Mouse (Mus musculus): ENCODE data around the gene Ptger4. TPM values are rescaled to one million over a fixed set of nuclear protein-coding genes. Genes with fewer than 3 reads are reported as not detected.

Gene Ptger4
- total RNA-seq (2015; ENCODE audit: low replicate concordance) (4.2 and 6.8 TPM in 2 replicates), total RNA-seq (2017; ENCODE audit: low replicate concordance) (5.5 and 5.8 TPM in 2 replicates)

DNA sequence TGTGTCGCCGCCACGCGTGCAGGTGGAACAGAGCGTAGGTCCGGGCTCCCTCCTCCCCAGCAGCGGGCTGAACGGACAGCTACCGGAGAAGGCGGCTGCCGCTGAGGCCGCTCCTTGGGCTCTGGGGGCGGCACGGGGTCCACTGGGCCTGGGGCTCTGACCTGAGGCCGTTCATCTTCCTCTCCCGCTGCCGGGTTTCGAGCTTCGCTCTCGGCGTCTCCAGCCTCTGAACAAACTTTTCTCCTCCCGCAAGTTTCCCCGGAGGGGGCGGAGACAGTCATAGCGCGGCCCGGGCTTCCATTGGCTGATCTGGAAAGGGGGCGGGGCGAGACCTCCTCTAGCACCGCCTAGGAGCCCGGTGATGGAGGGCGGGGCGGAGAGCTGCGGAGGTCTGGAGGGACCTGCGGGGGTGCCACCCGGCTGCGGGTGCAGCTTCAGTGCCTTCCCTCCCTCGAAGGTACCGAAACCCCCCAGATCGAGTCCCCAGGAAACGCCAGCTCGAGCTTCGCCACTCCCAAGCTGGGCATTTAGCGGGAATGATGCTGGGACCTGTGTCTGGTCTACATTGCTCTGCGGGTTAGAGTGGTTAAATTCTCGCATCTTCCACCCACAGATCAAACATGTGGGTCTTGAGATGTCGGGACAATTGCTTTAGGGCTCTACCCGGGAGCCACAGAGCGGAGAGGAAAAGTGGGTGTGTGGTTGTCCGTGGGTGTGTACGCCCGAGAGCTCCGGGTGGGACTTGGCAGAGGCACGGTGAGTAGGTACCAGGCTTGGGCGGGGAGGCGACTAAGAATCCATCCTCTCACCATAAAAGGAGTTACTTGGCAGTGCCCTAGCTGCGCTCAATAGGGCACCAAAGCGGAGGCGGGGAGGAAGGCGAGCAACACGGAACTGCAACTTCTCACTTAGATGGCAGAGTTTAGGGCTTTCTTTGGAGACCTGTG is at the start of gene Ptger4:
TSS of gene Ptger4 (minus strand) at position 229 of the 947 bp plus-strand sequence.
- ATAC-seq (replicated peaks; ENCODE audit: low FRiP score, poor library complexity, severe bottlenecking) = peak; percentile 82

DNA sequence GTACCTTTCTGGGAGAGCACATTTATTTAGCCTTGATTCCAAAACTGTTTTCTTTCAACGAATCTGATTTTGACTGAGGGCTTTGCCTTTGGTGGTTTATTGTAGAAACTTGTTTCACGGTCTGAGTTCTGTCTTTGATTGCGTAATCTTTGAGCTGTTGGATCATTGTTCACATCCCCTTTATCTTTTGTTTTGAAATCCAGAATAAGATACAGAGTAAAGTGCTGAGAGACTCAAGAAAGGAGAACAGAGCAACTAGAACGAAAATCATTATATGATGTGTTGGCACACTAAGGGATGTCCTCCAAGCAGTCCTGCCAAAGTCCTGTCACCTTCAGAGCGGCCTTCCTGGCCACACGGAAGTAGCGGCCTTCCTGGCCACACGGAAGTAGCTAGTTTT is 44.4 kb upstream of the Ptger4 start:
- no peak for ATAC-seq (replicated peaks; ENCODE audit: low FRiP score, poor library complexity, severe bottlenecking)

DNA sequence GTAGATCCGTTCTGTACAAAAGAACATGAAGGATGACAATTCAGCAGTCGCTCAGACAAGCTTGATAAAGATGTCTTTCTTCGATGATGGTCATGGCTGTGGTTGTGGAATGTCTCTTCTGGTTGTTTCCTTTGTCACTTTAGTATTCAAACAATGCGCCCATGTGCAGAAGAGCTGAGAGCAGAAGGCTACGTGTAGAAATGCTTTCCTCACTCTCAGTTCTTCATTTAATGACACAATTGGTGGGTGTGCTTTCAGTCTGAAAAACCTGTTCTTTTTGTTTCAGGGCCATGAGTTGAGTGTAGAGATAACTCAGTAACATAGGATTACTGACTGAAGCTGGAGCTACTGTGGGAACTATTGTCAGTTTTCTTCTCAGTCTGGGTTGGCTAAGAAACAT is 43.1 kb upstream of the Ptger4 start:
- ATAC-seq (replicated peaks; ENCODE audit: low FRiP score, poor library complexity, severe bottlenecking) = no peak

DNA sequence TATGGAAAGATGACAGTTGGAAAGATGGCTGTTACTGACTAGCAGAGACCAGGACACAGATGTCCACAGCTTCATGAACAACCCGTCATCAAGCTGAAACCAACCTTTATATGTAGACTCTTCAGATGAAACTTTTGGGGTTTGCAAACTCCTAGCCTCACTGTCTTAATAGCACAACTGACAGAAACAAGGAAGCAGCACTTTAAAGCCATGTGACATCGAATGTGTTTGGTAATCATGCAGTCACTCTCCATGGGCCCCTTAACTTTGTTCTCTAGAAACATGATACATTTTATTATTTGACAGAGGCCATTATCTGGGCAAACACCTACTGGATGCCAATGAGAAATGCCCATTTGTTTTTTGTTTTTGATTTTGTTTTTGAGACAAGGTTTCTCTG is 37.3 kb upstream of the Ptger4 start:
- ATAC-seq (replicated peaks; ENCODE audit: low FRiP score, poor library complexity, severe bottlenecking) = no peak

DNA sequence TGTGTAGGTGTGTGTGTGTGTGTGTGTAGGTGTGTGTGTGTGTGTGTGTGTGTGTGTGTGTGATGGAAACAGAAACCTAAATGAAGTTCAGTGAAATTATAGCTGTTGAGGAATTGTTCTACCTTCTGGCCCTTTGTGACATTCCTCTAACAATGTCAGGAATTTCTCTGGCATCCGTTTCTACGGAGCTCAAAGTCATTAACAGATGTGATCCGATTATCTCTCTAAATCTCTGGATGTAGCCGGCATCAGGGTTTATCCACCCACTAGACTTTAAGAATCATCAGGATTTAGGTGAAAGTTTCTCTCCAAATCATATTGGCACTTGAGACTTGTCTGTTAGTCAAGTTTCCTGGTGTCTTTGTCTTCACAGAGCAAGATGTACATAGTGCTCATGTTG is 35.8 kb upstream of the Ptger4 start:
- no peak for ATAC-seq (replicated peaks; ENCODE audit: low FRiP score, poor library complexity, severe bottlenecking)

DNA sequence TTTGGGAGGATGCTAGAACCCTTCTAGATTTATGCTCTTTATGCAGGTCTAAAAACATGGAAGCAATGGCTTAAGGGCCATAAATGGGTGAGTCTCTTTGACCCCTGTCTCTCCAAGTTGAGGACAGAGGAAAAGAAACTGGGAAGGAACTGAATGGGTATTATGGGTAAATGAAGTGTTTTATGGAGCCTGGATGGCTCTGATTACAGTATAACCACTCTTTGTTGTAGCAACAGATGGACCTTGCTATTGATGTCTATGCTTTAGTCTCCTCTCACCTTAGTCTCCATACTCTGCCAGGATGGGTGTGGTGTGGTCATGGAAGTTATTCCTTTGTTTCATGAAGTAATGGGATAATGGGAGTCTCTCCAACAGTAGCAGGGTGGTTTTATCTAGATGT is 34.5 kb upstream of the Ptger4 start:
- no peak for ATAC-seq (replicated peaks; ENCODE audit: low FRiP score, poor library complexity, severe bottlenecking)

DNA sequence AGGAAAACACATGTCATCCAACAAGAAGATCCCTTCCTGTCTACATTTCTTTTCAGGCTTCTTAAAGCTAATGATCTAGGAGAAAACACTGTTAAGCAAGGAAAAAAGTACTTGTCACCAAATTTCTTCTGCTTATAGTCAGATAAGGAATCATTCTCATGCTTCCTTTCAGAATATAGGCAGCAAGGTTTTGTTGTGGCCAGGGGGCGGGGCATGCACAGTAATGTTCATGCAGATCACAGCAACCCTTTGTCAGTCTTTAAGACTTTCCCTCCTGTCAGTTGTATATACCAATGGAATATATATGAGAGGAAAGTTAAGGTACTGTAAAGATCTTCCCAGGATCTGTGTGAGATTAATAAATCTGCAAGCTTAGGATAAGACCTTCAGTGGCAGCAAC is 30.0 kb upstream of the Ptger4 start:
- no peak for ATAC-seq (replicated peaks; ENCODE audit: low FRiP score, poor library complexity, severe bottlenecking)

DNA sequence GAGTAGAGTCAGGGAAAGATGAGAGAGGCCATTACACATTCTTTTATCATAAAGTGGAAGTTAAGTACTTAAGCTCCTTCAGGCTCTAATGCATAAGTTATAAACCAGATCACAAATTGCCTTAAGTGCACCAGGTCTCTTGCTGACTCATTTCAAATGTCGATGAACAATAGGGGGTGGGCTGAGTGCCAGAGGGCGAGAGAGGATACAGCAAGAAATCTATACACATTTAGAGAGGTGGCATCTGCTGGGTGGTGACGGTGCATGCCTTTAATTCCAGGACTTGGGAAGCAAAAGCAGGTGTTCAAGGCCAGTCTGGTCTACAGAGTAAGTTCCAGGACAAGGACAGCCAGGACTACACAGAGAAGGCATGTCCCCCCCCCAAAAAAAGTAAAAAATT is 22.1 kb upstream of the Ptger4 start:
- no peak for ATAC-seq (replicated peaks; ENCODE audit: low FRiP score, poor library complexity, severe bottlenecking)

DNA sequence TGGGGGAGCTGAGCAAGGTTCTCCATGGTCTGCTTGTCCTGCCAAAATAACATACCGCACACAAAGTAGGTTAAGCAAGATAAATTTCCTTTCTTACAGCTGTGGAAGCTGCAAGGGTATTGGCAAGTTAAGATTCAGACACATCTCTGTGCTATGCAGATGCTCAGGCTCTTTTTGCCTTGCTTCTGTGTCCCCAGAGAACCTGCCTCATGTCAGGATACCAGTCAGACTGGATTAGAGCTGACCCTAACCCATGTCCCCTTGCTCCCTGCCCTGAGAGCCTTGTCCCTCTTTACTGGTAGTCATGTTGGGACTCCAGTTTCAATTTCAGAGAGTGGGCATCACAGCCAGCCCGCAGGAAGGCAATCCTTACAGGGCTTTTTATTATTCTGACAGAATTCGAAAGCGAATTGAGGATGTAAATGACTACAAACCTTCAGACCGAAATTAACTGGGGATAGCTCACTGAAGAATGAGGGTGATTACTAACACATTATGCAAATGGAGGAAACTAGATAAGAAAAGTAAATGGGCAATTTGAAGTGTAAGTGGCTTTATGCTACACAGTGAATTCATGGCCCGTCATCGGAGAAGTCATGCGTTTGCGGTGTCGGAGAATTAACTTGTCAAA is 19.0 kb upstream of the Ptger4 start:
- no peak for ATAC-seq (replicated peaks; ENCODE audit: low FRiP score, poor library complexity, severe bottlenecking)

DNA sequence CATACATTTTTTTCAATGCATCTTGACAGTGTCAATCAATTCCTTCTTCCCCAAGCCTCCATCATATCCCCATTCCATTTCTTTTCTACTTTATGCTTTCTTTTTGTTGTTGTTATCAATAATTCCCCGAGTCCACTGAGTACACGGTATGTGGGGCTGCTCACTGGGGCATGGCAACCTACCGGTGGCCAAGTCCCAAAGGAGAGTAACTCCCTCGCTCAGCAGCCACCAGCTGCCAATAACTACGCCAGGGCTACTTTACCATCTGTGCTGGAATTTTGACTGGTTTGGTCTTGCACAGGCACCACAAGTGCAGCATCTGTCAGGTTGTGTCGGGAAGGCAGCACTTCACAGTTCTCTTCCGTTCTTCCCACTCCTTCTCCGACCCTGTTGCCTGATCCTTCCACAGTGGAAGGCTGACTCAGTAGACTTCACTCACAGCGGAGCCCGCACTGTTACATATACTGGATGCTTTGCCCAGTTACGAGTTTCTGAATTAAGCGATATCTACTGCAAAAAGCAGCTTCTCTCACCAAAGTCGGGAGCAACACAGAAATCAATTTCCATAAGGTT is 18.2 kb upstream of the Ptger4 start:
- ATAC-seq (replicated peaks; ENCODE audit: low FRiP score, poor library complexity, severe bottlenecking) = 0 out of 2 replicates have a peak, but pooled peaks have one; percentile 23

DNA sequence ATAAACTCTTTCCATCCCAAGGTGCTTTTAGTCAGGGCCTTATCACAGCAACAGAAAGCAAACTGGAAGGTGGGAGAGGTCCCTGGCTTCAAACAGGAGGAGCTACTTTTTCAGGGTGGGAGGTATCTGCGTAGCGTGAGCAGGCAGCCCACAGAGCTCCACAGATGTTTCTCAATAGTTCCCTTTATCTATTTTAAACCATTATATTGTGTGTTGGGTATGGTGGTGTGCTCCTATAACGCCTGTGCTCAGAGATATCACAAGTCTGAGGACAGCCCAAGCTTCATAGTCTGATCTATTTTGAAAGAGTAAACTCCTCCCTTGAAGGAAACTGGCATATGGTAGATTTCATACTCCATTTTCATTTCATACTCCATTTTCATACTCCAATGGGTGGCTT is 17.0 kb upstream of the Ptger4 start:
- ATAC-seq (replicated peaks; ENCODE audit: low FRiP score, poor library complexity, severe bottlenecking) = peak; percentile 83

DNA sequence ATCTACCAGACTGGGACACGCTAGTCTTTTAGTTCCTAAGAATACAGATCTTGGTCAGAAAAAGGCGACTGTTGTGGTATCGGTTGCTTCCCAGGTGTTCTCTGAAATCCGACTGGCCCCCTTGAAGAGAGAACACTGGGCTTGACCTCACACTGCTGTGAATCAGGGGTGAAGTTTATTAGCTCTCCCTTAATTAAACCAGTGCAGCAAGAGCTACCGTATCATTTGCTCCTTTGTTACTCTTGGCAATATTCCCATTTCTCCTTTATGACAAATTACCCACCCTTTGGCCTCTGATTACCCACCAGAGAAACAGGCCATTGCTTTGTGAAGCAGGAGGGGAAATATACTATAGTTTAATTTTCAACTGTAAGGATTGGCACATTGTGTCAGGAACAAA is 16.2 kb upstream of the Ptger4 start:
- no peak for ATAC-seq (replicated peaks; ENCODE audit: low FRiP score, poor library complexity, severe bottlenecking)

DNA sequence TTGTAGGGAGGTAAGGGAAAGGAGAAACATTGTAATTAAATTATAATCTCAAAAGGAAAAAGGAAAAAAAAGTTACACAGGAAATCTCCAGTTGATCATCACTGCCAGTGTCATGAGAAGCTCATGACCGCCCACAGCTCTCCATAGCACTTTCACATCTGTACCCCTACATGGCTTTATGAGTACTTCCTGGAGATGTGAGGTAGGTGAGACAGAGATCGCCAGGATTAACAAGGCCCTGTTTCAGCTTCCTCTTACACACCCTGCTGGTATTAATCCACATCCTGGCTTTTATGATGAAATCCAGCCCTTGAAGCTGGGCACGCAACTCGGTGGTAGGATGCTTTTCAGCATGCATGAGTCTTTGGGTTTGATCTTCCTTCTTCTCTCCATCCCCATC is 6.2 kb upstream of the Ptger4 start:
- no peak for ATAC-seq (replicated peaks; ENCODE audit: low FRiP score, poor library complexity, severe bottlenecking)

DNA sequence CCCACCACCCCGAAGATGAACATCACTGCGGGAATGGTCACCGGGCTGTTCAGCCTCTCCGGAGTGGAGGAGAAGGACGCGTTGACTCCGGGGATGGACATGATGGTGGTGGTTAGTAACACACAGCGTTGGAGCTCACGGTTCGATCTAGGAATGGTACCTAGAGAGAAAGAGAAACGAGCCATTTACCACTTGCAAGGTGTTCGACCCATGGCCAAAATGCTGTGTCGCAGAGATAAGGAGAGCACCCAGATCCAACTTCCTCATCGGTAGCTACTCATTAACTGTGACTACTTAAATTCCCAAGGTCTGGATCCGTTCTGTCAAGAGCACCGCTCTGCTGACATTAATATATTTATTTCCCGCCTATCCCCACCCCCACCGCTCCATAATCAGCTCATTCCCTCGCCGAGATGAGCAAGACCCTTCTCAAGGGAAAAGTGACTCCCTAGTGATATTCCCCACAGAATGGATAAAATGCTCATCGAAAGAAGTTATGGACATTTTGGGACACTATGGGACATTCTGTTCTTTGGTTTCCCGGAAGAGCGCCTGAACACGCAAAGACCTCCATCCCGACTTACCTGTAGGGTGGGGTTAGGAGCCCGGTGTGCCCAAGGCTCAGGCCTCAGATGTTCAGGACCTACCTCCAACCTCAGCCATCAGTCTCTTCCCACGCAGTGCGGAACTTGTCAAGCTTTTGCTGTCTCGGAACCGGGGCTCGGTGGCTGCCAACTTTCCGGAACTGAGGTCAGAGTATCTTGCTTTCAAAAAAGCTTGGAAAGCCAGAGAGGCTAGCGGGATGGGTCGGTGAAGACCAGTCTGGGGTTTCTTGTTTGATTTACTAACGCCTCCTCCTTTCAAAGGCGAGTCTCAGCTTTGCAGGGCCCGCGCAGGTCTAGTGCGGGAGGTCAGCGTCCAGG is 690 bp downstream of the Ptger4 start:
- ATAC-seq (replicated peaks; ENCODE audit: low FRiP score, poor library complexity, severe bottlenecking) = peak; percentile 22

DNA sequence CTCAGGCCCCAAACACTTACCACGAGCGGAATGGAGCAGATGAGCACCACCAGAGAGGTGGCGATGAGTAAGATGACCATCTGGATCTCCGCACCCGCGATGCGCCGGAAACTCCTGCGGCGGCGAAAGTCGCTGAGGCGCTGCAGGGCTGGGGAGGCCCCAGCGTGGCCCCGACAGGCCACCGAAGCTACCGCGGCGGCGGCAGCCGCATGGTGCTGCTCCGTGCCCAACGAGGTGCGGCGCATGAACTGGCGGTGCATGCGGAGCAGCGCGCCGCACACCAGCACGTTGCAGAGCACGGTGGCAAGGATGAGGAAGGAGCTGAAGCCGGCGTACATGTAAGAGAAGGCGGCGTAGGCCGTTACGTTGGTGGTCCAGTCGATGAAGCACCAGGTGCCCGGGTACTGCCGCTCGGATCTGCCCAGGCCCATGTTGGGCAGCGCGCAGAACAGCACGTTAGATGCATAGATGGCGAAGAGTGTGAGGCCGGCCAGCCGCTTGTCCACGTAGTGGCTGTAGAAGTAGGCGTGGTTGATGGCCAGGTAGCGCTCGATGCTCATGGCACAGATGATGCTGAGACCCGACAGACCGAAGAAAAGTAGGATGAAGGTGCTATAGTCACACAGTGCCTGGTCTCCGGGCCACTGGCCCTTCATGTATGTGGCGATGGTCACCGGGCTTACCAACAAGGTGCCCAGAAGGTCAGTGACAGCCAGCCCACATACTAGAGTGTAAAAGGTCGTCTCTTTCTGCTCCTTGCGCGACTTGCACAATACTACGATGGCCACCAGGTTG is 1.5 kb downstream of the Ptger4 start:
- ATAC-seq (replicated peaks; ENCODE audit: low FRiP score, poor library complexity, severe bottlenecking) = peak; percentile 13

DNA sequence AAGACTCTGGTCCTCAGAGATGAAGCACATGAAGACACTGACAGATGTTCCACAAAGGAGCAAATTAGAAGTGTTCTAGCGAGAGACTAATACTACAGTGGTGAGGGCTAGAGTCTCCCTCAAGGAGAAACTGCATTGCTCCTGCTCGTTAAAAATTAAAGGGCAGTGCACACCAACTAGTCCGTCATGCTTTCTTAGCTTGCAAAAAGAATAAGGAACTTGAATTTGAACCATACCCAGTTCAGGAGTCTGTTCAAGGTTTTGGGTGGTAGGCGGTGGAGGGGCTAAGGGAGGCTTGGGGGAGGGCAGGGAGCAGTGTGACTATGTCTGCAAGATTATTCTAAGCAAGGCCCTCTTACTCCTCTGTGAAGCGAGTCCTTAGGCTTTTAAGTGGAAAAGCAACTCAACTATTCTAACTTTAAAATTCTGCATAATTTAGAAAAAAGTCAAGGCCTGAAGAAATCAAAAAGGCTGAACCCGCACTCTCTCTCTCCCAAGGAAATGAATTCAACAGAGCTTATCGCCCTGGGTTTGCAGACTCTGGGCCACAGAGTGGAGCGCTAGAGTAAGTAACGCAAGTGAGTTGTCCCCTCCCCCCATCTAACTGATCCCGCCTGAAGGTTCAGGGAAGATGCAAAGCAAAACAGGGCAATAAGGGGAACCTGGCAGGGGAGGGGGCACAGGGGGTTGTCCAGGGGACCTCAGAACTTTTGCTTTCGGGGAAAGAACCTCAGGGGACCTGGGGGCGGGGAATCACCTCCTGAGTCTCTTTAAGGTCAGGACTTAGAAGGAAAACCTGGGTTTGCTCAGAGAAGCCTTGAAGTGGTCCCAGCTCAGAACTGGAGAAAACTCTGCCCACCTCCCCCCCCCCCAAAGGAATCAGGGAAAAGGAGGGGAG is 2.4 kb downstream of the Ptger4 start:
- ATAC-seq (replicated peaks; ENCODE audit: low FRiP score, poor library complexity, severe bottlenecking) = no peak

DNA sequence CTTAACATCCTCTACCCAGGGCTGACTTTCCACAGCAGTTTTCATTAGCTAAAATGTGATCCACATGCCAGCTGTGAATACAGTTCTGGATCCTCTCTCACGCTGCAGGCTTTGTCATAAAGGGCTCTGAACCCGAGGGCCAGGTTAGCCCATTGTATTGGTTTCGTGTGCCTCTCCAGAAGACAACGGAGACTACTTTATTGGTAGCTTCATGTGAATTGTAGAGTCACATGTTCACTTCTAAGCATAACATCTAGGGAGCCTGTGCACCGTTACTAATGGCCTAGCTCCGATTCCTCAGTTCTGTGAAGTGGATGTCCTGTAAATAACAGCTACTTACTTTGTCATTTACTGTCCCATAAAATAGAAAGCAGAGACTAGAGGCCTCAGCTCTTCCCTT is 3.6 kb downstream of the Ptger4 start:
- ATAC-seq (replicated peaks; ENCODE audit: low FRiP score, poor library complexity, severe bottlenecking) = no peak

DNA sequence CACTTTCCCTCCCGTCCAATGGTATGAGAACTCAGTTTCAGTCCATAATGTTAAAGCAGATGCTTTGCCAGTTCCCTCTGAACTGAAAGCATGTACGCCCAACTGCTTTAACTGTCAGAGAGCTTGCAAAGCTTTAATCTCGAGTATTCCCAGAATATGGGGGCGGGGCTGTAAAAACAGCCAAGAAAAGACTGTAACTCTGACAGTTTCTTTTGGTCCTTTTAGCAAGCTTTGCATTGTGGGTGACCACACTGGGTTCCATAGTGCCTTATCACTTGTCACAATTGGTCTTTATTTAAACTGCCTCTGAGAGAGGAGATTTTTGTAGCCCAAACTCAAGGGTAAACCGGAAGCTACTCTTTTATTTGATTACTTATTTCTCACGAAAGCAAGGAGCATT is 4.1 kb downstream of the Ptger4 start:
- no peak for ATAC-seq (replicated peaks; ENCODE audit: low FRiP score, poor library complexity, severe bottlenecking)

Measured in erythroid progenitor cell, adult 5-6 weeks (primary cell).